Mouse (Mus musculus) left cerebral cortex, postnatal 10 days (tissue): ENCODE results near the gene Mthfs. TPM values are rescaled to one million over a fixed set of nuclear protein-coding genes. Genes with fewer than 3 reads are reported as not detected.
"Not testable (repeated sequence)": the region's sequence is repeated elsewhere in the genome, so short reads cannot be mapped to it uniquely, and the experiment has no call there.

Source experiments
- DNase-seq, 2 experiments: peaks; one replicate each; pipeline ENCODE4 v3.0.0; 2021 to 2022; ENCODE audit warnings: low spot score in 2 of 2, mixed read lengths in 1 of 2; ENCODE audit errors: extremely low spot score in 1 of 2
- intact Hi-C: fragments of 180-260 bp; cut with DNase I; formaldehyde crosslinking; loops from one replicate; pipeline ENCODE4 v1.15.1; 2025
- total RNA-seq, 2 experiments: library from RNA; stranded (reverse); gene quantifications; 2 replicates each; pipeline ENCODE4 v1.2.3; 2021

Mthfs gene
- total RNA-seq = 10 to 100 TPM; 32.9 to 39.0 TPM

DNA sequence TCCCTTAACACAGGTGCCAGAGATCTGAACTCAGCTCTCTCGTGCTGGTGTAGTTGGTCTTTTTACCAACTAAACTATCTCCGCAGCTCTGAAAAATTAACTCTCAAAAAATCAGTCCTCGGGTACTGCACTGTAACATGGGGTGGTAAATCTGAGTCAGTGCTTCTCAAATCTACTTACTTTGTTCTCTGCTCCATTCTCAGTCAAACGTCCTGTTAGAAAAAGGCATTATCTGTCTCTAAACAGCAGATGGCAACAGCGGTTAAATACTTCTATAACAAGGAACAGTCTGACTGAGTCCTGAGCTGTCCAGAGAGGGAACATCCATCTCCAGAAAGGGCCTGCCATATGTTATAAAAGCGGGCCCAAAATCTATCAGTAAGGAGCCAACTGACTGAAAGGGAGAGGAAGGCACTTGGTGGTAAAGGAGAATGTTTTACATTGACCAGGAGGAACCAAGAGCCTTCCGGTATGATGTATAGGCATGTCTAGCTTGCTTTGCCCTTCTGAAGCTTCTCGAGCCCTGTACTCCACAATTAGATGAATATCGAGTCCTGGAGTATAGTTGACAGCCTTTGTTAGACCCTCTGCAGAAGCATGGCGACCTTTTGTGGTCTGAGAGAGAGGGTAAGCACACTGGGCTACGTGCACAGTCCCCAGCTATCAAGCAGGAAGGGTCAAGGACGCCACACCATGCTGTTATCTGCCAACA is at the start of gene Mthfs:
TSS of gene Mthfs (plus strand) at position 324 of the 712 bp plus-strand sequence.
- DNase-seq = not testable (repeated sequence)

DNA sequence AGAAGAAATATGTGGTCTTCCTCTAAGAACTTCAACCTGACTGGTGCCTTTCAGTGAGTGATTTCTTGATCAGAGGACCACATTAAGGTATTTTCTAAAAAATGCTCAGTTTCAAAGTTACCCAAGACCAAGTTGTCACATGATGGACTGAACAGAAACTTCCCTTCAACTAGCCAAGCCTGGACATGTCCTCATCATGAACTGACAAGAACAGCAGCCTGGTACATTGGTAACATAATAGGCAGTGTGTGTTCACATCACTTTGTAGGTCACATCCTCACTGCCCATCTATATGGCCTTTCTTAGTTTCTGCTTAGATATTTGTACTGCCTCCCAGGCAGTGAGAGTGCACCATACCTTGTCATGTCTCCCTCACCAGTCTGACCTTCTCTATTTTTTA is 37.9 kb upstream of the Mthfs start:
- DNase-seq, intact Hi-C loops: not testable (repeated sequence)

More for the DNA sequence above, at the start of gene Mthfs:
- intact Hi-C loops = not testable (repeated sequence)

DNA sequence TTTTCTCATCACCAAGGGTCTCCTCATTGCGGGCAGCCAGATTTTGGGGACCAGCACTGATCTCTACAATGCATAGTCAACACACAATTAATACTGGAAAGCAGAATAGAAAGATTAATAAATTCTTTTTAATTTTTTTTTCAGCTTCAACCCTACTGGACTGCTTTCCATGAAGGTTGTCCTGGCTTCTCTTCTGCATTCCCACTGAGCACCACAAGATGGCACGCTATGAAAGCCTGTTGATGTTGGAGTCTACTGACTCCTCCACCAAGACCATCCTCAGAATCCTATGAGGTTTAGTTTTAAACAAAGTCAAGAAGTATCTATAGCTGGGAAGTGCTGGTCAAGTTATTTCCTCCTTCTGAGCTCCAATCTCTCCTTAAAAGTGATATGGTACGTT is 31.6 kb upstream of the Mthfs start:
- intact Hi-C loops = not testable (repeated sequence)
- peak; percentile 47 to 56 for DNase-seq

DNA sequence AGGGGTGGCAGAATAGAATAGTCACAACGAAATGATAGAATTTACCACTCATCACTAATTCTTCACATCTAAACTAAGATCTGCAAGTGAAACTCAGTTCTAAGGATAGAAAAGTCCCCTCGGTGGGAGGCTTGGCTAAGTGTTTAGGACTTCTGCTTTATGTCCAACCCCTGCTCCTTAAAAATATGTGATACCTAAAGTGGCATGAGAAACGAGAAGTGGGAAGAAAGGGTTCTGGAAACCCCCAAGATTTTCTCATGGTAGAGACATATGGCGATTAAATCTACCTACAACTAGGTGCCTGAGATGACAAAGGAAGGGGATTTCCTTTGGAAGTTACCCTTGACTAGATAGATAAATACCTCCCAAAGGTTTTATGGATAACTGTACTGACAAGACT is 31.0 kb upstream of the Mthfs start:
- DNase-seq, intact Hi-C loops: not testable (repeated sequence)

DNA sequence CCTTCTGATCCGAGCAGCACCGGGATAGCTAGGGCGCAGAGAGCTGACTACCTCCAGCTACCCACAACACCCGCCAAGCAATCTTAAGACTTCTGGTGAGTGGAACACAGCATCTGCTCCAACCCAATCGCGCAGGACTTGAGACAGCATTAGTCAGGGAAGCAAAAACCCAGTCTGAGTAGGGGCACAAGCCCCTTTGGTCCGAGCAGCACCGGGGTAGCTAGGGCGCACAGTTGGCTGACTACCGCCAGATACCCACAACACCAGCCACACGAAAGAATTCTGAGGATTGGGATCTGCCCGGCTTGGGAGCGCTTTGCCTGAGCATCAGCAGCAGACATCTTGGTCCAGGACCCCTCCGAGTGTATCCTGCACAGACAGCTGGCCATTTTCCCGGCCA is 23.5 kb upstream of the Mthfs start:
- intact Hi-C loops = not testable (repeated sequence)

DNA sequence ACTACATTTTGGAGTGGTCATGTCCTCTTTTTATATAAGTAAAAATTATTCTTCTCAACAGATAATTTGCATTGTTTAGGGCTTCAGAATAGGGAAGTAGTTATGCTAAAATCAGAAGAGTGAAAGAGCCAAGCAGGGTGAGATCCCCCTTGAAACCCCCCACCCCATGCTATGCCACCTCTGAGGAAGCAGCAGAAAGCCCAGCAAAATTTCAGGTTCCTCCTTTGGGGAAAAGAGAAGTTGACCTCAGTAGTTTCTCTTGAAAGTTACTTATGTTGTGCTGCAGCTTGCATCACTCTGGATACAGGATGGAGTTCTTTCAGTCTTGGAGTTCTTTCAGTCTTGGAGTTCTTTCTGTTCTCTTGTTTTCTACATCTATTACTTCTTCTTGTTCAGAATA is 15.0 kb upstream of the Mthfs start:
- DNase-seq, intact Hi-C loops: not testable (repeated sequence)

More for the DNA sequence above, 23.5 kb upstream of the Mthfs start:
- not testable (repeated sequence) for DNase-seq

DNA sequence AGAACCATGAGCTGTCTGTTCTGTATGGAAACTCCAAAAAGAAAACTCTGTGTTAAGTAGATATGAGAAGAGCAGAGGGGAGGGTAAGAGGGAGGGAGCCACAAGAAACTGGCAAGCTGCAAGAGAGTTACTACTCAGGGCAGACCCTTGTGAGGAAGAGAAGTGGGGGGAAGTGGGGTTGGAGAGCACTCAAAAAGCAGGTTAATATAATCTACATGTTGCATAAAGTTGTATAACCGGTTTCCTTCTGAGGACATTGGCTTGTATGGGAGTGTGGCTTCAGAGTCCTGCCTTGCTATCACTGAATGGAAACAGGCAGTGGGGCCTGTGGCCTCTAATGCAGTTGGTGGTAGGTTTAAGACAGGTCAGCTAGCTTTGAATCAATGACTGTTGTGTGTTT is 13.0 kb upstream of the Mthfs start:
- intact Hi-C loops, DNase-seq: not testable (repeated sequence)

DNA sequence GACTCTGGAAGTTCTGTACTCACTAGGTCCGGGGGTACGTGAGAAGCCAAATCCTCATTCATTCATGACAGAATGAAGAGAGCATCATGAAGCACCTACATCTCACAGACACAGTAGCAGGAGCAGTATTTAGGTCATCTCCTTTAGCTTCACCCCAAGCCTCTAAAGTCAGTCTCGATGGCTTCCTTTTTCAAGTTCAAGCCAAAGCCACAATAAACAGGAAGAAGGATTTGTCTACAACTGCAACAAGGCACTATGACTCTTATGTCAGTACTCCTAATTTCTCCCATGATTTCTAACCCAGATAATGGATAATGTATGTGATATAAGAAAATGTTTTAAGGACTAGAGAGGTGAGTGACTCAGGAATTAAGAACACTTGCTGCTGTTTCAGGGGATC is 12.1 kb upstream of the Mthfs start:
- DNase-seq, intact Hi-C loops: not testable (repeated sequence)

DNA sequence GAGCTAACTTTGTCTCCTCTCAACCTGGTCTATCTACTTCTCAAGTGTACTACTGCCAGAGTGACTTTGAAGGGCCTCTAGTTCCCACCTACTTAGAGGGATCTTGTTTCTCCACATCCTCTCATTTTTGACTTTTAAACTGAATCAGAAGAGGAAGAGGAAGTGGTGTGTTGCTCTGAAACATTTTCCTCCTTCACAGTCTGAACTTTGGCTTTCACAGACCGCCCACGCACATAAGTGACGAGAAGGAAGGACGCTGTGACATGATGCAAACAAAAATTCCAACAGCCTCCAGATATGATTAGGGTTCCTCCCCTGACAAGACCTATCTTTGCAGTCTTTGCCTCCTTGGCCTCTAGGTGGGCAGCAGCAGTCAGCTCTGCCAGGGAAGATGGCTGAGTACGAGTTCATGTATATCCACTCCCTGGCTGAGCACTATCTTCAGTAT is 11.5 kb upstream of the Mthfs start, which contains the start of the genes Bcl2a1b and Gm29094:
TSS of gene Bcl2a1b (plus strand) at position 241 of the 448 bp plus-strand sequence.
TSS of gene Gm29094 (plus strand) at position 411 of the 448 bp plus-strand sequence.
- intact Hi-C loops, DNase-seq: not testable (repeated sequence)

DNA sequence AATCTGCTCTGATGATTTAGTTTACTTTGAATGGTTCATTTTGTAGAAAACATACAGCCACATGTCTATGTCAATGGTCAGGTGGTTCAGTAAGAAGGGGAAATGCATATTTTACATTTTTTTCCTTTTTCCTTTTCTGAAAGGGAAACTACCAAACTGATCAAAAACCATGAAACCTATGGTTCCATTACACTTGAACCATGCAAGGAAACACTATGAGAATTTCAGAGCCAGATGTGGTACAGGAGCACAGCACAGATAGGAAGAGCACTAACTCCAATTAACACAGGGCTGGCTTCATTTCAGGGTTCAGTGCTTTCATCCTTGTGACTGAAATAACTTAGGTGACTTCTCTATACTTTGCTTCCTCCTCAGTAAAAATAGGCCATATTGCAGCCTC is 8.2 kb upstream of the Mthfs start:
- intact Hi-C loops, DNase-seq: not testable (repeated sequence)

DNA sequence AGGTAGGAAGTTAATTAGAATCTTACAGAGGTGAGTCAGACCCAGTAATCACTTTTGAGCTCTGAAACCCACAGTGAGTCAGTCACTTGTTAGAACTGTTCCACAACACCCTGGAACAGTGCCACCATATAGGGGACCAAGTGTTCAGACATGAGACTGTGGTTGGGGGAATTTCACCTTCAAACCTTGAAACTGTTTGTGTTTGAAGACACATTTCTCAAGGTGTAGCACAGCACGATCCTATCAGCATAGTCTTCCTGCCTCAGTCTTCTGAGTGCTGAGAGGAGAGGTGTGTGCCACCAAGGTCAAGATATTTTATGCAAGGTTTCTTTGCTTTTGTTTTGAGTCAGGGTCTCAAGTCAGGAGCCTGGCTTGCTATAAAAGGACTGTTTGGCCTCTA is 1.5 kb upstream of the Mthfs start:
- intact Hi-C loops, DNase-seq: not testable (repeated sequence)

DNA sequence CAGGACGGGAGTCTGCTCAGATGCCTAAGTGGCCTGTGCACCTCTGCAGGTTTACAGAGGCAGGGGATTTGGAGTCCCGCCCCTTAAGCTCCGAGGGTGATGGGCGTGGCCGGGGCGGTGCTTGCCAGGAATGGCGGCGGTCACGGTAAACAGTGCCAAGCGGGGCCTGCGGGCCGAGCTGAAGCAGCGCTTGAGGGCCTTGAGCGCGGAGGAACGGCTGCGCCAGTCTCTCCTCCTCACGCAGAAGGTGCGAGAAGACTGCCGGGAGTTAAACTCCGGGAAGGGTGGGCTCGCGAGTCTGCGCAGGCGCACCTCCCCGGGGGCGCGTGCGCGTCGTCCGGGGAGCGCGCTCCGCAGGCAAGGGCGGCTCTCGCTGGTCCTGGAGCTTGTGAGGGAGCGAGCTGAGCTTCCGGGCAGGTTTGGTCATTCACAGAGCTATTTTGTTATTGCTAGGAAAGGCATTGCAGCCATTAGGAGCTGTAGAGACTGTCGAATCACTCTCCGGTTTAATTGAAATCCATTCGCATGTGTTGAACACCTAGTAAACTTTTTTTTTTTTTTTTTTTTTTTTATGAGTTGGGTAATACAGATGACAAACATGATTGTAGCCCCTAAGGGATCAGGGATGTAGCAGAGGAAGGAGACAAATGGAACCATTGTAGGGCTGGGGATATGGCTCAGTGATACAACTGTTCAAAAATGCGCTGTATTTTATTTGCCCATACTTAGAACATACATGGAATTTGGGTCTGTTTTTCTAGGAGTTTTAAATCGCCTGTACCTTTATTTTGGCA is 786 bp downstream of the Mthfs start:
- intact Hi-C loops = not testable (repeated sequence)

DNA sequence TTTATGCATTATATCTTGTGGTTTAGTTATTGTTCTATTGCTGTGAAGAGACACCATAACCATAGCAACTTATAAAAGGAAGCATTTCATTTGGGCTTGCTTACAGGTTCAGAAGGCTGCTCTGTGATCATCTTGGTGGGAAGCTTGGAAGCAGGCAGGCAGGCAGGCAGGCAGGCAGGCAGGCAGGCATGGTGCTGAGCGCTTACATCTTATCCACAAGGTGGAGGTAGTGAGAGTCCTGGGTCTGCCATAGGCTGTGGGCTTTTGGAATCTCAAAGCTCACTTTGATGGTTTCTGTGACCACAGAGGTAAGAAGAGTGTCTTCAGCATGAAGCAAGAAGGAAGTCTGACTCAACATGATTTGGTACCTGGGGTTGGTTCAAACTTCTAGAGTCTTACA is 2.0 kb downstream of the Mthfs start:
- intact Hi-C loops = not testable (repeated sequence)
- peak; percentile 40 to 50 for DNase-seq

More for the DNA sequence above, 786 bp downstream of the Mthfs start:
- peak; percentile 85 to 94 for DNase-seq

DNA sequence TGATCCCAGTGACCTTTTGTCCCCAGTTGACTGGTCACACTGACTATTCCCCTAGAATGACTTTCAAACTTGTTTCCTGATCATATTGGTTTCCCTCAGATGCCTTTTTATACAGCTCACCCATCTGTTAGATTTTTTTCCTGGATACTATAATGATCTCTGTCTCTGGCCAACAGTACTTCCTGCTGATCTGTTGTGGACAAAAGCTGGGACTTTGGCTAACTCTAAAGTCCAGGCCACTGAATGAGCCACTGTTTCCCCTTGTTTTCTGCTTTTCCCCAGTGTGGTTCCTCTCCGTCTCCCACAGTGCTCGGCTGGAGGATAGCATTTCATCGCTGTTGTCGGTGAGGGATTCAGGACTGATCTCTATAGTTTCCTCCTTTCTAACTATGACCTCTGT is 7.7 kb downstream of the Mthfs start:
- intact Hi-C loops, DNase-seq: not testable (repeated sequence)

DNA sequence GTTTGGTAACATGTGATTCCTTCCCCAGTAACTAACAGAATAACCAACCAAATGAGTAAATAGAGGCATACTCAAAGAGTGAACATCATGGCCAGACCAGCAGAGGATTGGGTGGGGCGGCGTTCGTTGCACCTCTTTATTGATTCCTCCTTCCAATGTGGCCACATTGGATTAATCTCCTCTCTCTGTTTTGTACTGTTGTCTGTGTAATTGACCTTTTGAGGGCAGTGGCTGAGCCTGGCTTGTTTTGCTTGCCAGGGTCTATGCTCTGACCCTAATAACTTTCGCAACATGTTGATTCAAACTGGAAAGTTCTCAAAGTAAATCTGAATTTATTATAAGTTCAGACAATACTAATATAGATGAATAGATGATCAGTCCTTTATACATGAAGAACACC is 9.2 kb downstream of the Mthfs start:
- DNase-seq, intact Hi-C loops: not testable (repeated sequence)

DNA sequence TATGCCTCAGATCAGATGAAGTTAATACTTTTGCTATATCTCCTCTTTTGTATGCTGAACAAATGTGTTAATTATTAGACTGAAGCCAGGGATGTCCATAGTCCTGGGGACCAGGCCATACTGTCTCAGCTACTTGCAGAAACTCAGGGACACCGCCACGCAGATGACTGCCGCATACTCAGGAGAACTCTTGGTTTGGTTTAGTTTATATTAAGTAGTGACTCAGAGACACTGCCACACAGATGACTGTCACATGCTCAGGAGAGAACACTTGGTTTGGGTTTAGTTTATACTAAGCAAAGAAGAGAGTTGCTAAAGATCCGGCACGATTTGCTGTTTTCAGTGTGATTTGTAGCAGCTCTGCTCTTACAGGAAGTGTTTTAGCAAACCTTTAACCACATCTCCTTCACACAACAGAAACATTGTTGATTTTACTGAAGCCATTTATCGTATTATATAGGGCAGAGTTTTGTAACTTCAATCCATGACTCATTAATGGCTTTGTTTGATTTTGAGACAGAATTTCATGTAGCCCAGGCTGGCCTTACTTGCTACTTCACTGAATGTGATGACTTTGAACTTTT is 10.3 kb downstream of the Mthfs start:
- DNase-seq, intact Hi-C loops: not testable (repeated sequence)

DNA sequence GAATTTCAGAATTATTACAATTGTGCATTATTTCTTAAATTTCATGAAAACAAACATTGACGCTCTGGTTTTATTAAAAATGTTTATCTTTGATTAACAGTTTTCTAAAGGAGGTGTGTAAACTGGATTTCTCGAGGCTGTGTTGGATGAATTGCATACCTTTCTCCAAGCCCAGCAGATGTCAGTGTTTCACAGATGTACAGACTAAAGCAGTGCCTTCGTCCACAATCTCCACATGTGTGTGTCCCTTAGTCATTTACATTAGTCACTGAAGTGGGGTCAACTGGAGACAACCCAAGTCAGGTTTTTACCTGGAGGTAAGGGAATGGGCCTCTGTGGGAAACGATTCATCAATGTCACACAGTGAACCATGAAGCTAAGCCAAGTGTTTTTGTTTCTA is 15.6 kb downstream of the Mthfs start:
- intact Hi-C loops = loop anchor here (5.0 kb wide), 2 partner anchors 451 to 519 kb away; no protein-coding TSS in a partner anchor
- DNase-seq = peak in 1 of 2 experiments; percentile 44

DNA sequence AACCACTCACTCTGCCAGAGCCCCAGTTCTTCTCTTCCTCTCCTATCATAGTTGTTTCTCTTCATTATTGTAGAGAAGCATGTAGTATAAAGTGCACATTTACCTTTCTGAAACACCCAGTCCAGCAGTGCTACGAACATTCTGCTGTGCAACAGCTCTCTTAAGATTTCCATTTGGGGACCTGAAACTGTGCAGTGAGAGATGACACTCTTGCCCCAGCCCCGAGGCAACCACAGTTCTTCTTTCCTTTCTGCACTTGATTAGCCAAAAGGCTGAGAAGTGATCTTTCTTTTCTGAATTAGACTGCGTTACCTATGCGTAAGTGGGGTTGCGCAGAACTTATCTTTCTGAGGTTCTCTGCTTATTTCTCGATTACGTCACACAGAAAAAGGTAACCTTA is 17.6 kb downstream of the Mthfs start:
- intact Hi-C loops = loop anchor here (5.0 kb wide), 2 partner anchors 449 to 521 kb away; no protein-coding TSS in a partner anchor
- no peak for DNase-seq

DNA sequence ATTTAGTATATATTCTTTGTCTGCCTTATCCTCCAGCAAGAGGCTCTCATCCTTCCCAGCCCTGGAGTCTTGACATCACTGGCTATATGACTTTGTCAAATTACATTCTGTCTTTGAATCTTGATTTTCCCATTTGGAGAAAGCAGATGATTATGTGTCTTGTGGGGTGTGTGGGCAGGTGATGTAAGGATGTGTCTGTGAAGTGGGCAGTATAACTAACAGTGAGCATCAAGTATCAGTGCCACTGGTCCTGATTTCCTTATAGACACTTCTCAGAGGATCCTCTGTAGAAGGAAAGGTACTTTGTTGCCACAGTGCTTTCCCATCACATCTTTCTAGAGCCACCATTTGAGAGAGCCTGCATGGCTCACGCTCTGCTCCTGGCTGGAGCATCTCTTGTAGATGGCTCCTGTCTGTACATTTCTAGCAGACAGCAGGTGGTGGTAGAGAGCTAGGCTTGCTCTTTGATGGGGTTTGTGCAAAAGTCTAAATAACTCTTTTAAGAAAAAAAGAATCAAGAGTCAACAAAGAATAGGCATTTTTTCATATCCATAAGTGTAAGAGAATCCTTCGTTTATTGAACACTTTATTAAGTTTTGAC is 20.5 kb downstream of the Mthfs start:
- DNase-seq = peak; percentile 47 to 62
- intact Hi-C loops = not testable (repeated sequence)
